Mouse (Mus musculus): Measurements from ENCODE around the gene Lmo2.

GRCm38 (mm10) chr2:103936666-103937065 lies 21.1 kb upstream of the Lmo2 start:
- TF ChIP-seq TAL1 (IDR thresholded peaks at IDR 0.05; ENCODE audit: low read length) (no peak), GATA1 (IDR thresholded peaks at IDR 0.05; ENCODE audit: low read length) (no peak)

Measured in erythroblast, embryonic 14.5 days (primary cell).